Mouse (Mus musculus) megakaryocyte, embryonic 14.5 days (primary cell): ENCODE measurements at regions not wholly inside any gene's neighbourhood (a gene's known extent, or its start where the extent isn't known, plus 50 kb on each side); places are given as distances from the start of the nearest gene placed in this dataset.

ENCODE experiments used
- FLI1 ChIP-seq: IDR thresholded peaks from 2 replicates; pipeline ENCODE4 v1.6.1; 2012; ENCODE audit warnings: low read length, inconsistent platforms, mixed read lengths
- GATA1 ChIP-seq: IDR thresholded peaks from 3 replicates; pipeline ENCODE4 v1.6.1; 2012; ENCODE audit warnings: mixed read lengths, low read length, inconsistent platforms, borderline replicate concordance

- no peak for TF ChIP-seq FLI1
- no peak for TF ChIP-seq GATA1
These were observed 109.3 kb downstream of the Bcl2l11 start for GRCm38 (mm10) chr2:128235127-128235526.
